Mouse (Mus musculus) intestine, postnatal 0 days (tissue): ENCODE measurements at regions not wholly inside any gene's neighbourhood (a gene's known extent, or its start where the extent isn't known, plus 50 kb on each side); places are given as distances from the start of the nearest gene placed in this dataset.

Source experiments
- ATAC-seq: fragments of 200-750 bp; cut with Nextera tagmentation; 2 replicates; pipeline ENCODE4 v1.8.0; 2017; ENCODE audit warnings: mild to moderate bottlenecking, moderate TSS enrichment, moderate library complexity
- H3K27ac ChIP-seq: fragments of 300-500 bp; sonication (generic); 2 replicates; pipeline ENCODE4 v1.5.1; 2014; ENCODE audit warnings: mild to moderate bottlenecking, low read depth, low read length, moderate library complexity
- H3K27me3 ChIP-seq: fragments of 300-500 bp; sonication (generic); replicated peaks from 2 replicates; pipeline ENCODE4 v1.6.1; 2014; ENCODE audit warnings: low read length, mixed read lengths; ENCODE audit not compliant: control insufficient read depth, insufficient read depth
- H3K36me3 ChIP-seq: fragments of 300-500 bp; sonication (generic); 2 replicates; pipeline ENCODE4 v1.6.1; 2014; ENCODE audit warnings: mild to moderate bottlenecking, moderate library complexity; ENCODE audit not compliant: control insufficient read depth, insufficient read depth
- H3K4me1 ChIP-seq: fragments of 300-500 bp; sonication (generic); replicated peaks from 2 replicates; pipeline ENCODE4 v1.6.1; 2014; ENCODE audit warnings: antibody characterized with exemption, low read length, mixed read lengths; ENCODE audit not compliant: control insufficient read depth, insufficient read depth
- H3K4me2 ChIP-seq: fragments of 300-500 bp; sonication (generic); replicated peaks from 2 replicates; pipeline ENCODE4 v1.6.1; 2014; ENCODE audit warnings: low read depth, mild to moderate bottlenecking, moderate library complexity
- H3K4me3 ChIP-seq: fragments of 300-500 bp; sonication (generic); 2 replicates; pipeline ENCODE4 v1.5.1; 2014; ENCODE audit warnings: low read depth, low read length
- H3K9ac ChIP-seq: fragments of 300-500 bp; sonication (generic); 2 replicates; pipeline ENCODE4 v1.6.1; 2014; ENCODE audit warnings: mild to moderate bottlenecking, low read depth, low read length
- H3K9me3 ChIP-seq: fragments of 300-500 bp; sonication (generic); 2 replicates; pipeline ENCODE4 v1.6.1; 2016; ENCODE audit warnings: mixed run types; ENCODE audit not compliant: control insufficient read depth
- CTCF ChIP-seq: sonication (generic); IDR thresholded peaks from 2 replicates; pipeline ENCODE4 v1.5.1; 2016; ENCODE audit warnings: low read depth, mild to moderate bottlenecking, control low read depth, antibody characterized with exemption, moderate library complexity
- WGBS: fragments of 180-500 bp; shearing (Covaris S2); extraction: QIAGEN DNeasy Blood & Tissue Kit; methylation state at CpG from one replicate; pipeline ENCODE4 v1.1.7; 2014; 5-methylcytosine and 5-hydroxymethylcytosine counted together

GRCm38 (mm10) chr16:30155486-30156246, 91.5 kb downstream of the Hes1 start:
- Histone ChIP-seq H3K36me3 (no peaks in the 10 kb centered on the region), H3K9ac (no peak overlapping the region), H3K27me3 (no peaks in the 10 kb centered on the region), H3K4me1 (no peaks in the 10 kb centered on the region), H3K27ac (no peak overlapping the region), H3K4me2 (no peak overlapping the region), H3K4me3 (no peak overlapping the region), H3K9me3 (no peaks in the 10 kb centered on the region)
- TF ChIP-seq CTCF: no peak
- WGBS: 52% methylated on average over 6 of the region's 6 CpGs
- no peak for ATAC-seq

GRCm38 (mm10) chr16:30158184-30158583, 94.0 kb downstream of the Hes1 start:
- no peak overlapping the region for H3K9ac ChIP-seq
- H3K4me3 ChIP-seq: no peak overlapping the region
- no peak overlapping the region for H3K27ac ChIP-seq
- TF ChIP-seq CTCF: no peak
- no peaks in the 10 kb centered on the region for H3K4me1 ChIP-seq
- no peaks in the 10 kb centered on the region for H3K27me3 ChIP-seq
- no peaks in the 10 kb centered on the region for H3K36me3 ChIP-seq
- no peak for ATAC-seq
- no peak overlapping the region for H3K4me2 ChIP-seq
- no peaks in the 10 kb centered on the region for H3K9me3 ChIP-seq
- WGBS: 94% methylated on average over 9 of the region's 9 CpGs

- Histone ChIP-seq H3K4me1 (no peaks in the 10 kb centered on the region), H3K9me3 (no peaks in the 10 kb centered on the region), H3K27ac (no peak overlapping the region), H3K36me3 (no peaks in the 10 kb centered on the region), H3K4me3 (no peak overlapping the region), H3K9ac (no peak overlapping the region), H3K27me3 (no peaks in the 10 kb centered on the region), H3K4me2 (no peak overlapping the region)
- no peak for TF ChIP-seq CTCF
- WGBS: 26% methylated on average over 2 of the region's 2 CpGs
- no peak for ATAC-seq
Measured at GRCm38 (mm10) chr16:30160399-30160798, 96.2 kb downstream of the Hes1 start.

- Histone ChIP-seq H3K9ac (no peak overlapping the region), H3K27ac (no peak overlapping the region), H3K36me3 (no peaks in the 10 kb centered on the region), H3K4me2 (no peak overlapping the region), H3K4me1 (no peaks in the 10 kb centered on the region), H3K9me3 (no peaks in the 10 kb centered on the region), H3K4me3 (no peak overlapping the region), H3K27me3 (no peaks in the 10 kb centered on the region)
- TF ChIP-seq CTCF: no peak
- 46% methylated on average over 4 of the region's 4 CpGs for WGBS
- peak; percentile 60; the same call in 1 of the 2 replicates for ATAC-seq
Measured at GRCm38 (mm10) chr16:30163303-30163702, 99.1 kb downstream of the Hes1 start.

GRCm38 (mm10) chr16:30165667-30166180, 101.5 kb downstream of the Hes1 start:
- H3K4me2 ChIP-seq: no peak overlapping the region
- no peak overlapping the region for H3K4me3 ChIP-seq
- no peaks in the 10 kb centered on the region for H3K9me3 ChIP-seq
- WGBS: 68% methylated on average over 3 of the region's 3 CpGs
- no peaks in the 10 kb centered on the region for H3K4me1 ChIP-seq
- H3K27ac ChIP-seq: no peak overlapping the region
- TF ChIP-seq CTCF: no peak
- H3K27me3 ChIP-seq: no peaks in the 10 kb centered on the region
- ATAC-seq: no peak
- no peaks in the 10 kb centered on the region for H3K36me3 ChIP-seq
- no peak overlapping the region for H3K9ac ChIP-seq

- Histone ChIP-seq H3K4me2 (no peak overlapping the region), H3K4me1 (0 out of 2 replicates have a peak, but pooled peaks cover 10% of the 10 kb centered on the region), H3K9ac (no peak overlapping the region), H3K27ac (0 out of 2 replicates have a peak overlapping the region, but pooled peaks have one; percentile 15), H3K36me3 (no peaks in the 10 kb centered on the region), H3K9me3 (no peaks in the 10 kb centered on the region), H3K27me3 (no peaks in the 10 kb centered on the region), H3K4me3 (no peak overlapping the region)
- 58% methylated on average over 24 of the region's 24 CpGs for WGBS
- peak; percentile 37; the same call in 1 of the 2 replicates for ATAC-seq
- TF ChIP-seq CTCF: no peak
Measured at GRCm38 (mm10) chr16:30171381-30172079, 95.8 kb downstream of the Cpn2 start.
